Mouse (Mus musculus) liver, embryonic 14.5 days (tissue): ENCODE measurements around the gene Tubg1. TPM values are rescaled to one million over a fixed set of nuclear protein-coding genes. Genes with fewer than 3 reads are reported as not detected.

Source experiments
- ATAC-seq: fragments of 200-750 bp; cut with Nextera tagmentation; 2 replicates; pipeline ENCODE4 v1.8.0; 2017; ENCODE audit warnings: moderate number of reproducible peaks, mild to moderate bottlenecking, moderate library complexity; ENCODE audit not compliant: insufficient read depth
- DNase-seq, 3 experiments: peaks; one replicate each; pipeline ENCODE4 v3.0.0-alpha.2; 2012 to 2013; ENCODE audit warnings: low read depth in 3 of 3, low spot score in 3 of 3
- H3K27ac ChIP-seq: fragments of 300-500 bp; sonication (generic); 2 replicates; pipeline ENCODE4 v1.5.1; 2014; ENCODE audit warnings: moderate library complexity, mild to moderate bottlenecking, control low read depth, inconsistent platforms
- H3K27me3 ChIP-seq: fragments of 300-500 bp; sonication (generic); 2 replicates; pipeline ENCODE4 v1.6.1; 2014; ENCODE audit warnings: mild to moderate bottlenecking, low read length, moderate library complexity; ENCODE audit not compliant: control insufficient read depth, insufficient read depth
- H3K36me3 ChIP-seq: fragments of 300-500 bp; sonication (generic); replicated peaks from 2 replicates; pipeline ENCODE4 v1.6.1; 2014; ENCODE audit warnings: low read depth; ENCODE audit not compliant: control insufficient read depth, insufficient read depth
- H3K4me1 ChIP-seq, 2 experiments: fragments of 200-500 bp in 1 of 2; fragments of 300-500 bp in 1 of 2; sonication (generic) in 1 of 2; replicated peaks; 2 replicates each; pipeline ENCODE4 v1.6.1; 2012 to 2014; ENCODE audit warnings: antibody characterized with exemption in 1 of 2, inconsistent platforms in 1 of 2, low read length in 1 of 2; ENCODE audit not compliant: control insufficient read depth in 2 of 2, insufficient read depth in 2 of 2
- H3K4me2 ChIP-seq: fragments of 300-500 bp; sonication (generic); 2 replicates; pipeline ENCODE4 v1.6.1; 2014; ENCODE audit warnings: low read depth, mild to moderate bottlenecking, control low read depth, moderate library complexity
- H3K4me3 ChIP-seq, 2 experiments: fragments of 200-500 bp in 1 of 2; fragments of 300-500 bp in 1 of 2; sonication (generic) in 1 of 2; 2 replicates each; pipeline ENCODE4 v1.5.1; 2012 to 2014; ENCODE audit warnings: low read depth in 2 of 2, low read length in 2 of 2, mild to moderate bottlenecking in 2 of 2, control low read depth in 1 of 2, inconsistent platforms in 1 of 2, moderate library complexity in 1 of 2; ENCODE audit not compliant: insufficient read depth in 1 of 2
- H3K9ac ChIP-seq: fragments of 300-500 bp; sonication (generic); replicated peaks from 2 replicates; pipeline ENCODE4 v1.6.1; 2014; ENCODE audit warnings: mild to moderate bottlenecking, control low read depth, moderate library complexity
- H3K9me3 ChIP-seq: fragments of 300-500 bp; sonication (generic); 2 replicates; pipeline ENCODE4 v1.6.1; 2016; ENCODE audit warnings: low read length, mixed read lengths; ENCODE audit not compliant: control insufficient read depth
- CTCF ChIP-seq: IDR thresholded peaks from 2 replicates; pipeline ENCODE4 v1.5.1; 2016; ENCODE audit warnings: antibody characterized with exemption, low read depth, control low read depth
- EP300 ChIP-seq: IDR thresholded peaks from 2 replicates; pipeline ENCODE4 v1.6.1; 2016; ENCODE audit warnings: antibody characterized with exemption, low read depth
- WGBS: fragments of 180-500 bp; shearing (Covaris S2); extraction: QIAGEN DNeasy Blood & Tissue Kit; methylation state at CpG from one replicate; pipeline ENCODE4 v1.1.7; 2014; ENCODE audit not compliant: insufficient replicate concordance; 5-methylcytosine and 5-hydroxymethylcytosine counted together
- polyA plus RNA-seq, 2 experiments: library from polyadenylated mRNA; depleted of rRNA in 1 of 2; stranded (reverse) in 1 of 2; unstranded in 1 of 2; fragments of >200 nt; fragmentation: Nextera tagmentation in 1 of 2; extraction: Ambion mirVana in 1 of 2; gene quantifications; 2 replicates each; pipeline versions ENCODE4 v1.2.1 to v1.2.3; 2012 to 2014

Gene Tubg1
- polyA plus RNA-seq, 2 experiments = 13.8 to 32.0 TPM

DNA sequence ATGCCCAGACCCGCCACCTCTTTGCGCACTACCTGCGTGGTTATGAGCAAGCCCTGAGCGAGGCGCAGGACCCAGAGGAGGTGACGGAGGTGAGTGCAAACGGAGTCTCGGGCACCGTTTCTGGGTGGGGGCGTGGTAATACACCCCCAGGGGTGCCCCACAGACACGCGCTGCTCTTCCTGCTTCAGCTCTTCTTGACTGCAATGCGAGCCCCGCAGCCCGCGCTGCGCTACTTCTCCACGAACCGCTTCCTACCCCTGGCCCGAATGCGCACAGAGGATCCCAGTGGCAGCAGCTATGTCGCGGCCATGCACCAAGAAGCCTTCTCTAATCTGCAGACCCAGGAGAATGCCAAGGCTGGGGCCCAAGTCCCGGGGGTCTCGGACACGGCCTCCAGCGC, 40.0 kb upstream of the Tubg1 start:
- no peaks in the 10 kb centered on the region for H3K36me3 ChIP-seq
- H3K4me3 ChIP-seq = peak overlapping the region in 1 of 2 experiments; percentile 6; a peak in 1 of 4 replicates
- DNase-seq (no peak), ATAC-seq (no peak)
- H3K27ac ChIP-seq = no peak overlapping the region
- H3K9me3 ChIP-seq = no peaks in the 10 kb centered on the region
- WGBS = 7% methylated on average over 27 of the region's 27 CpGs
- H3K9ac ChIP-seq = no peak overlapping the region
- peak overlapping the region; percentile 31 for H3K4me2 ChIP-seq
- peaks cover 39% of the 10 kb centered on the region for H3K27me3 ChIP-seq
- TF ChIP-seq CTCF (no peak), EP300 (no peak)
- peaks cover 15 to 18% of the 10 kb centered on the region in 2 experiments for H3K4me1 ChIP-seq

- ATAC-seq (no peak), DNase-seq (no peak)
- Histone ChIP-seq H3K36me3 (no peaks in the 10 kb centered on the region), H3K4me2 (no peak overlapping the region), H3K4me1 (peaks cover 15 to 18% of the 10 kb centered on the region in 2 experiments), H3K9ac (no peak overlapping the region), H3K9me3 (no peaks in the 10 kb centered on the region), H3K27ac (no peak overlapping the region), H3K4me3 (no peak overlapping the region), H3K27me3 (peaks cover 39% of the 10 kb centered on the region)
- no peak for TF ChIP-seq CTCF
- TF ChIP-seq EP300 = no peak
- 58% methylated on average over 5 of the region's 5 CpGs for WGBS
These were observed 39.3 kb upstream of the Tubg1 start for GRCm38 (mm10) chr11:101080421-101080820.

DNA sequence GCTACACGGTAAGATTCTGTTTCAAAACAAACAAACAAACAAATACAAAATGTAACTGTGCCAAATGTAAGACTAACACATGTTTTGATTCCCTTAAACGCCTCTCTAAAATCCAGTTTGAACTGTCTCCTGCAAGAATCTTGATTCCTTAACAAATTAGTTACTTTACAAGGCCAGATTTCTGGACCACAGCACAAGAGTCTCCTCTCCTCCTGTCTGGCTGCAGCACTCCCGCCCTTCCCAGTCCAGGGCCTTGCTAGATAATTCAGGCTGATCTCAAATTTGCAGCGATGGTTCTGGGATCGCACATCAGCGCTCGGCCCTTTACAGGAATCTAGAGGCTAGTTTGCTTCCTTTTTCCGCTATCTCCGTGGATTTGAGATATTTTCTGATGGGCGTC, 38.1 kb upstream of the Tubg1 start:
- Histone ChIP-seq H3K27me3 (peaks cover 39% of the 10 kb centered on the region), H3K27ac (peak overlapping the region; percentile 49), H3K9ac (peak overlapping the region; percentile 66), H3K4me2 (peak overlapping the region; percentile 98), H3K9me3 (no peaks in the 10 kb centered on the region), H3K4me3 (peak overlapping the region; percentile 81 to 82), H3K4me1 (peaks cover 21 to 23% of the 10 kb centered on the region in 2 experiments), H3K36me3 (no peaks in the 10 kb centered on the region)
- TF ChIP-seq CTCF = no peak
- no peak for TF ChIP-seq EP300
- WGBS = 8% methylated on average over 10 of the region's 10 CpGs
- DNase-seq (no peak), ATAC-seq (no peak)

DNA sequence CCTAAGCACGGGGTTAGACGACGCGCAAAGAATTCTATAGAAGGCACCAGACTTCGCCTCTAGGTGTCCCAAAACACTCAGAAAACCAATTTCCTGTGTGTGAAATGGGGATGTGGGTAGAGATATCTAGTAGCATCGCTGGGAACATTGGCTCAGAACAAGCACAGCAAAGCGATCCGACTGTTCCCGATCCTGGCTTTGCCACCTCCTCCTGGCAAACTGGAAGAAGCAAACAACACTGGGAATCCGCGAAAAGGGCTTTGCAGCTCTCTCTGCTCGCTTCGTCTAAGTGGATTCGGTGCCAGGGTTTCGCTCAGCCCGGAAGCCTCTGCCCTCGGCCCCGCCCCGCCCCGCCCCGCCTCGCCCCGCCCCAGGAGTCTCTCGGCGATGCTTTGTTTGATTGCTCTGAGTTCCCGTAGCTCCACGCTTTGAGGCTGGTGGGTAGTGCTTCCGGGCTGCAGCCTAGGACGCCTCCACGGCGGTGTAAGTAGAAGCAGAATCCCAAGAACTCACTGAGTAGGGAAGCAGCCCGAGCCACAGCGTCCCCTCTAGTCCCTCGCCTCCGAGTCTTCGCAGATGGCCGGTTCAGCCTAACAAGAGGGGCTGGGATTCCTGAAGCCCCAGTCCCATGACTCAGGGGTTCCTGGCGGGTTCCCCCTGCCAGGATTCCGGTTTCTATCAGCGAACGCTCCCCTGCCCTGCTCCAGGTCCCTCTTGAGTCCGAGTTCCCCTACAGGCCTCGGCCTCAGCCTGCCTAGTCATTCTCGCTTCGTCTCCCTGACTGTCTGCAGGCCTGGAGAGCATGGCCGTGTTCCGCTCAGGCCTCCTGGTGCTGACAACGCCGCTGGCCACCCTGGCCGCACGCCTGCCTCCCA, 37.3 kb upstream of the Tubg1 start, which contains the start of gene Coasy:
TSS of gene Coasy (plus strand) at position 358 of the 875 bp plus-strand sequence.
- WGBS = under 1% methylated on average over 51 of the region's 51 CpGs
- ATAC-seq (peak; percentile 87), DNase-seq (peak; percentile 77 to 81 (median 79))
- Histone ChIP-seq H3K9ac (peak within 1 kb of the TSS; percentile 89), H3K4me1 (peaks cover 23 to 25% of the 10 kb centered on the region in 2 experiments), H3K27me3 (peaks cover 39% of the 10 kb centered on the region), H3K36me3 (no peaks in the 10 kb centered on the region), H3K4me2 (peak within 1 kb of the TSS; percentile 98), H3K4me3 (peak within 1 kb of the TSS; percentile 81 to 82), H3K27ac (peak within 1 kb of the TSS; percentile 85), H3K9me3 (no peaks in the 10 kb centered on the region)
- no peak for TF ChIP-seq EP300
- peak; percentile 65 for TF ChIP-seq CTCF

DNA sequence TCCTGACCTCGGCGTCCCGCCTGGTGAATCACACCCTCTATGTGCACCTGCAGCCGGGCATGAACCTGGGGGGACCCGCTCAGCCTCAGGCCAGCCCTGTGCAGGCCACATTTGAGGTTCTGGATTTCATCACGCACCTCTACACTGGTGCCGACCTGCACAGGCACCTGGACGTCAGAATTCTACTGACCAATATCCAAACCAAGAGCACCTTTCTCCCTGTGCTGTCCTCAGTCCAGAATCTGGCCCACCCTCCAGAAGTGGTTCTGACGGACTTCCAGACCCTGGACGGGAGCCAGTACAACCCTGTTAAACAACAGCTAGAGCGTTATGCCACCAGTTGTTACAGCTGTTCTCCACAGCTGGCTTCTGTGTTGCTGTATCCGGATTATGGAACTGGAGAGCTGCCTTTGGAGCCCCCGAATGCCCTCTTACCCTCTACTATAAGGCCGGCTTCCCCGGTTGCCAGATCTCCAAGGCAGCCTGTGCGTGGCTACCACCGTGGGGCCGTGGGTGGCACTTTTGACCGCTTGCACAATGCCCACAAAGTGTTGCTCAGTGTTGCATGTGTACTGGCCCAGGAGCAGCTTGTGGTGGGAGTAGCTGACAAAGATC, 36.5 kb upstream of the Tubg1 start:
- Histone ChIP-seq H3K9me3 (no peaks in the 10 kb centered on the region), H3K4me2 (peak overlapping the region; percentile 98), H3K27ac (peak overlapping the region; percentile 85), H3K4me3 (peak overlapping the region; percentile 66 to 81), H3K9ac (peak overlapping the region; percentile 89), H3K27me3 (peaks cover 35% of the 10 kb centered on the region), H3K36me3 (no peaks in the 10 kb centered on the region), H3K4me1 (peaks cover 23 to 32% of the 10 kb centered on the region in 2 experiments)
- ATAC-seq = no peak
- DNase-seq = no peak
- TF ChIP-seq CTCF (no peak), EP300 (no peak)
- 31% methylated on average over 19 of the region's 19 CpGs for WGBS
